In genomic region chr6:108784056-108784455, GRCm38 (mm10) we compare ENCODE assay signal across 8 mouse cellular contexts. TPM values are rescaled to one million over a fixed set of nuclear protein-coding genes. Genes with fewer than 3 reads are reported as not detected.
DNase-seq lines count a peak whose midpoint lies in the region; ATAC-seq lines count a peak whose summit lies in the region.

No protein-coding gene starts in this region.

- peak overlapping the region; percentile 84 for H3K4me2 ChIP-seq in hindbrain, embryonic 12.5 days (replicated peaks)
- H3K4me2 ChIP-seq in lung, embryonic 16.5 days (ENCODE audit: low read depth, low read length): peak overlapping the region; percentile 68

- peaks cover 11% of the 10 kb centered on the region for H3K36me3 ChIP-seq in megakaryocyte, embryonic 14.5 days (replicated peaks; ENCODE audit: low read length)
- no peaks in the 10 kb centered on the region for H3K36me3 ChIP-seq in hindbrain, embryonic 12.5 days
- peaks cover 1% of the 10 kb centered on the region; the same call in 1 of the 2 replicates for H3K36me3 ChIP-seq in lung, embryonic 16.5 days (ENCODE audit: control insufficient read depth, insufficient read depth, low read length)

- peak; percentile 6 for DNase-seq in adrenal gland, postnatal 25 days
- DNase-seq in thymus, postnatal 14 days: no peak
- no peak for DNase-seq in frontal cortex, postnatal 10 days (ENCODE audit: low spot score in 2 of 2)

- H3K4me1 ChIP-seq in megakaryocyte, embryonic 14.5 days: peaks cover 72% of the 10 kb centered on the region
- peaks cover 14% of the 10 kb centered on the region for H3K4me1 ChIP-seq in hindbrain, embryonic 12.5 days
- peaks cover 12% of the 10 kb centered on the region for H3K4me1 ChIP-seq in lung, embryonic 16.5 days (replicated peaks; ENCODE audit: control insufficient read depth, insufficient read depth, low read length)

- no peaks in the 10 kb centered on the region for H3K27me3 ChIP-seq in megakaryocyte, embryonic 14.5 days (replicated peaks)
- no peaks in the 10 kb centered on the region for H3K27me3 ChIP-seq in hindbrain, embryonic 12.5 days
- no peaks in the 10 kb centered on the region for H3K27me3 ChIP-seq in lung, embryonic 16.5 days (ENCODE audit: control insufficient read depth, insufficient read depth, low read depth, low read length)

- H3K9me3 ChIP-seq in megakaryocyte, embryonic 14.5 days: no peaks in the 10 kb centered on the region
- no peaks in the 10 kb centered on the region for H3K9me3 ChIP-seq in hindbrain, embryonic 12.5 days (replicated peaks)
- no peaks in the 10 kb centered on the region for H3K9me3 ChIP-seq in lung, embryonic 16.5 days (ENCODE audit: control insufficient read depth, low read length)

- 42% methylated on average over 11 of the region's 11 CpGs for WGBS in hindbrain, embryonic 12.5 days
- 20% methylated on average over 11 of the region's 11 CpGs for WGBS in lung, embryonic 16.5 days

- peak overlapping the region; percentile 94 for H3K9ac ChIP-seq in hindbrain, embryonic 12.5 days
- H3K9ac ChIP-seq in lung, embryonic 16.5 days (ENCODE audit: low read length): peak overlapping the region; percentile 97

- no peak overlapping the region for H3K27ac ChIP-seq in hindbrain, embryonic 12.5 days
- H3K27ac ChIP-seq in lung, embryonic 16.5 days (ENCODE audit: low read length): peak overlapping the region; percentile 82

- peak overlapping the region; percentile 100 for H3K4me3 ChIP-seq in megakaryocyte, embryonic 14.5 days (replicated peaks)
- H3K4me3 ChIP-seq in hindbrain, embryonic 12.5 days: peak overlapping the region; percentile 98
- H3K4me3 ChIP-seq in lung, embryonic 16.5 days (ENCODE audit: low read length): peak overlapping the region; percentile 70

- no peak for ATAC-seq in megakaryocyte, adult 5-6 weeks (ENCODE audit: poor library complexity, severe bottlenecking)
- no peak for ATAC-seq in hindbrain, embryonic 12.5 days (ENCODE audit: low FRiP score)
- ATAC-seq in lung, embryonic 16.5 days (ENCODE audit: low read depth): peak; percentile 72
- ATAC-seq in monocyte, adult 5-6 weeks (replicated peaks; ENCODE audit: insufficient number of reproducible peaks, low FRiP score, low TSS enrichment, poor library complexity, severe bottlenecking): no peak

RNA-seq across cellular contexts. Expression of gene Arl8b, which starts 1.2 kb away (rescaled TPM):
- 4.7 and 9.1 TPM in 2 replicates for polyA plus RNA-seq in megakaryocyte, embryonic 14.5 days (2012; ENCODE audit: insufficient read depth, low replicate concordance)
- total RNA-seq in megakaryocyte, adult 5-6 weeks (2015): 188 and 201 TPM in 2 replicates
- total RNA-seq in megakaryocyte, adult 5-6 weeks (2017): 67.0 and 67.8 TPM in 2 replicates
- 103 and 117 TPM in 2 replicates for total RNA-seq in adrenal gland, postnatal 25 days (2021)
- 76.1 and 86.7 TPM in 2 replicates for polyA plus RNA-seq in hindbrain, embryonic 12.5 days (2016; fragmentation: Nextera tagmentation; extraction: Ambion mirVana)
- 79.1 and 91.2 TPM in 2 replicates for polyA plus RNA-seq in lung, embryonic 16.5 days (2015; fragmentation: Nextera tagmentation; extraction: Ambion mirVana)
- 37.0 to 88.3 TPM (median 55.0 TPM) in 3 replicates for total RNA-seq in monocyte, adult 5-6 weeks (2017)

RNA-seq across cellular contexts. Expression of gene Edem1, which starts 44.4 kb away (rescaled TPM):
- 26.4 and 31.0 TPM in 2 replicates for polyA plus RNA-seq in megakaryocyte, embryonic 14.5 days (2012; ENCODE audit: insufficient read depth, low replicate concordance)
- 133 and 149 TPM in 2 replicates for total RNA-seq in megakaryocyte, adult 5-6 weeks (2015)
- 118 and 136 TPM in 2 replicates for total RNA-seq in megakaryocyte, adult 5-6 weeks (2017)
- 60.2 and 64.4 TPM in 2 replicates for total RNA-seq in adrenal gland, postnatal 25 days (2021)
- 18.5 and 19.2 TPM in 2 replicates for polyA plus RNA-seq in hindbrain, embryonic 12.5 days (2016; fragmentation: Nextera tagmentation; extraction: Ambion mirVana)
- polyA plus RNA-seq in lung, embryonic 16.5 days (2015; fragmentation: Nextera tagmentation; extraction: Ambion mirVana): 18.5 and 22.1 TPM in 2 replicates
- total RNA-seq in monocyte, adult 5-6 weeks (2017): 80.8 to 102 TPM (median 99.0 TPM) in 3 replicates
